Mouse (Mus musculus) heart, postnatal 0 days (tissue): Measurements from ENCODE around the gene Gm5134.

Experiments
- CTCF ChIP-seq: IDR thresholded peaks from 2 replicates; pipeline ENCODE4 v1.5.1; 2016; ENCODE audit warnings: antibody characterized with exemption, control low read depth, low read depth
- EP300 ChIP-seq: IDR thresholded peaks from 2 replicates; pipeline ENCODE4 v1.6.1; 2016; ENCODE audit warnings: antibody characterized with exemption, low read depth

GRCm38 (mm10) chr10:76021728-76022127 lies 67.4 kb downstream of the Gm5134 start:
- TF ChIP-seq CTCF (no peak), EP300 (no peak)
